Mouse (Mus musculus): Measurements from ENCODE around the gene Gm9964. TPM values are rescaled to one million over a fixed set of nuclear protein-coding genes. Genes with fewer than 3 reads are reported as not detected.

The Gm9964 gene
- total RNA-seq, 1 experiment: not detected

DNA sequence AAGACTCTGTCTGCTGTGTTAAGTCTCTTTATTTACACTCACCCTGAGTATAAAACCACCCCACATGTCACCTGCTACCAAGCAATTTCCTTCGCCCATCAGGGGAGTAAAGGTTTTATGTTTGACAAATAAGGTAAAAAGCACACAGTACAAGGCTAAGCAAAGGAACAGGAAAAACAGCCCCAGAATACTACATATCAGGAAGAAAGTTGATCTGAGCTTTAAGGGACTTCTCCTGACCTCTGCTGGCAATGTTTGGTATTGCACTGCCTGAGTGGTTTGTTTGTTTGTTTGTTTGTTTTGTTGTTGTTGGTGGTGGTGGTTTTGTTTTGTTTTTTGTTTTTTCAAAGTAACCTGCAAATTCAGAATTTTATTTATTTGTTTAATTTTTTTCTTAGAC, 539 bp downstream of the Gm9964 start:
- H3K36me3 ChIP-seq (ENCODE audit: control insufficient read depth, insufficient read depth, low read length, poor library complexity, severe bottlenecking): no peaks in the 10 kb centered on the region
- H3K27ac ChIP-seq (ENCODE audit: insufficient read depth, low read depth, low read length, poor library complexity, severe bottlenecking): no peak overlapping the region
- peaks cover 0 to 6% of the 10 kb centered on the region in 2 experiments; a peak in 1 of 4 replicates for H3K4me1 ChIP-seq (ENCODE audit: control insufficient read depth in 2 of 2, insufficient read depth in 2 of 2, low read length in 2 of 2, poor library complexity in 1 of 2)
- H3K9me3 ChIP-seq (ENCODE audit: control insufficient read depth, insufficient read depth, low read depth, low read length): no peaks in the 10 kb centered on the region
- in situ Hi-C loops (cut with MboI; ENCODE audit: low sequenced_read_pairs in 2 of 2, unreplicated experiment in 2 of 2): loop anchor here in 1 of 2 experiments (10.0 kb wide), 1 partner anchor 331 kb away; no protein-coding TSS in a partner anchor
- no peak overlapping the region for H3K9ac ChIP-seq (ENCODE audit: insufficient read depth, low read depth, low read length, poor library complexity, severe bottlenecking)
- TF ChIP-seq MAFK (IDR thresholded peaks at IDR 0.05; ENCODE audit: insufficient read depth, low read depth, low read length) (no peak), ZC3H11A (IDR thresholded peaks at IDR 0.05; ENCODE audit: borderline replicate concordance, low read depth, low read length) (peak; percentile 64; the same call in 1 of the 2 replicates)
- H3K4me3 ChIP-seq (ENCODE audit: insufficient read depth in 1 of 2, low read depth in 1 of 2, low read length in 2 of 2, poor library complexity in 1 of 2, severe bottlenecking in 1 of 2): no peak overlapping the region
- DNase-seq (ENCODE audit: low read depth, low spot score): peak; percentile 51

GRCm38 (mm10) chr11:79293971-79294370, 2.7 kb downstream of the Gm9964 start:
- Histone ChIP-seq H3K4me1 (ENCODE audit: control insufficient read depth in 2 of 2, insufficient read depth in 2 of 2, low read length in 2 of 2, poor library complexity in 1 of 2) (peaks cover 0 to 8% of the 10 kb centered on the region in 2 experiments; a peak in 1 of 4 replicates), H3K36me3 (ENCODE audit: control insufficient read depth, insufficient read depth, low read length, poor library complexity, severe bottlenecking) (no peaks in the 10 kb centered on the region), H3K27ac (ENCODE audit: insufficient read depth, low read depth, low read length, poor library complexity, severe bottlenecking) (no peak overlapping the region), H3K4me3 (ENCODE audit: insufficient read depth in 1 of 2, low read depth in 1 of 2, low read length in 2 of 2, poor library complexity in 1 of 2, severe bottlenecking in 1 of 2) (no peak overlapping the region), H3K9ac (ENCODE audit: insufficient read depth, low read depth, low read length, poor library complexity, severe bottlenecking) (no peak overlapping the region), H3K9me3 (ENCODE audit: control insufficient read depth, insufficient read depth, low read depth, low read length) (no peaks in the 10 kb centered on the region)
- no peak for TF ChIP-seq CHD2 (IDR thresholded peaks at IDR 0.05; ENCODE audit: low read depth, low read length)
- no peak for TF ChIP-seq ZNF384 (IDR thresholded peaks at IDR 0.05; ENCODE audit: low read depth, low read length)
- TF ChIP-seq MAFK (IDR thresholded peaks at IDR 0.05; ENCODE audit: insufficient read depth, low read depth, low read length): no peak
- TF ChIP-seq HCFC1 (IDR thresholded peaks at IDR 0.05; ENCODE audit: borderline replicate concordance, insufficient read depth, low read length): no peak
- TF ChIP-seq ZC3H11A (IDR thresholded peaks at IDR 0.05; ENCODE audit: borderline replicate concordance, low read depth, low read length): no peak
- no peak for DNase-seq (ENCODE audit: low read depth, low spot score)
- in situ Hi-C loops (cut with MboI; ENCODE audit: low sequenced_read_pairs in 2 of 2, unreplicated experiment in 2 of 2): loop anchor here in 1 of 2 experiments (10.0 kb wide), 1 partner anchor 329 kb away; no protein-coding TSS in a partner anchor

DNA sequence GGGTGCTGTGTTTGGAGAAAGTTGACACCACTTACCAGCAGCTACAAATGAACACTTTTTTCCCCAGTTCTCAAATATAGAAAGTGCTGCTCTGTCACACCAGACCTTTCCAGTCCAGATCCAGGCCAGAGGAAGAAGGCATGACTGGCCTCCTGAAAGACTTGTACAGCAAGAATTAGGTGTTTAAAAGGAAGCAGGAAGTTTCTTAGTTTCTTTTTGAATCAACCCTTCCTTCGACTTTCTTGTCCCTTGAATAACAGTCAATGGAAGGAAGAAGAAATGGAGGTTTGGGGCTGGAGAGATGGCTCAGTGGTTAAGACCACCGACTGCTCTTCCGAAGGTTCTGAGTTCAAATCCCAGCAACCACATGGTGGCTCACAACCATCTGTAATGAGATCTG, 3.7 kb downstream of the Gm9964 start:
- Histone ChIP-seq H3K4me3 (ENCODE audit: insufficient read depth in 1 of 2, low read depth in 1 of 2, low read length in 2 of 2, poor library complexity in 1 of 2, severe bottlenecking in 1 of 2) (no peak overlapping the region), H3K27ac (ENCODE audit: insufficient read depth, low read depth, low read length, poor library complexity, severe bottlenecking) (no peak overlapping the region), H3K36me3 (ENCODE audit: control insufficient read depth, insufficient read depth, low read length, poor library complexity, severe bottlenecking) (no peaks in the 10 kb centered on the region), H3K4me1 (ENCODE audit: control insufficient read depth in 2 of 2, insufficient read depth in 2 of 2, low read length in 2 of 2, poor library complexity in 1 of 2) (peaks cover 0 to 8% of the 10 kb centered on the region in 2 experiments; a peak in 1 of 4 replicates), H3K9me3 (ENCODE audit: control insufficient read depth, insufficient read depth, low read depth, low read length) (no peaks in the 10 kb centered on the region), H3K9ac (ENCODE audit: insufficient read depth, low read depth, low read length, poor library complexity, severe bottlenecking) (no peak overlapping the region)
- no peak for DNase-seq (ENCODE audit: low read depth, low spot score)
- in situ Hi-C loops (cut with MboI; ENCODE audit: low sequenced_read_pairs in 2 of 2, unreplicated experiment in 2 of 2): loop anchor here in 1 of 2 experiments (10.0 kb wide), 1 partner anchor 328 kb away; no protein-coding TSS in a partner anchor
- no peak for TF ChIP-seq MAFK (IDR thresholded peaks at IDR 0.05; ENCODE audit: insufficient read depth, low read depth, low read length)
- TF ChIP-seq ZNF384 (IDR thresholded peaks at IDR 0.05; ENCODE audit: low read depth, low read length): no peak
- no peak for TF ChIP-seq HCFC1 (IDR thresholded peaks at IDR 0.05; ENCODE audit: borderline replicate concordance, insufficient read depth, low read length)
- TF ChIP-seq ZC3H11A (IDR thresholded peaks at IDR 0.05; ENCODE audit: borderline replicate concordance, low read depth, low read length): no peak
- TF ChIP-seq CHD2 (IDR thresholded peaks at IDR 0.05; ENCODE audit: low read depth, low read length): no peak

DNA sequence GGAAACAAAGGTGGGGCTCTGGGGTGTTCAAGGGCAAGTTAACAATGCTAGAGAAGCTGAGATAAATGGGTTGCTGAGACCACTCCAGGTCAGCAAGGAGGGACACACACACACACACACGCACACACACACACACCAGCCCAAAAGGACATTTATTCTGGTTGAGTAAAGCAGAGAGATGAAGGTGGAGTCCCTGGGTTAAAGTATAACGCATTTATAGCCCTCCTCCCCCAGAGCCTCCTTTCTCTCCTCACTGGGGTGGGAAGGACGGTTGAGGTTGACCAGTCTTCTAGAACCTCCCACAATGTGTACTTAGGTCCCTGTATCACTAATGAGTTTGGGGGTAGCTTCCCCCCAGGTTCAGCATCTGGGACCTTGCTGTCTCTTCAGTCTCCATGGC, 4.6 kb downstream of the Gm9964 start:
- Histone ChIP-seq H3K9me3 (ENCODE audit: control insufficient read depth, insufficient read depth, low read depth, low read length) (no peaks in the 10 kb centered on the region), H3K9ac (ENCODE audit: insufficient read depth, low read depth, low read length, poor library complexity, severe bottlenecking) (no peak overlapping the region), H3K4me3 (ENCODE audit: insufficient read depth in 1 of 2, low read depth in 1 of 2, low read length in 2 of 2, poor library complexity in 1 of 2, severe bottlenecking in 1 of 2) (no peak overlapping the region), H3K4me1 (ENCODE audit: control insufficient read depth in 2 of 2, insufficient read depth in 2 of 2, low read length in 2 of 2, poor library complexity in 1 of 2) (peaks cover 0 to 11% of the 10 kb centered on the region in 2 experiments; a peak in 2 of 4 replicates), H3K36me3 (ENCODE audit: control insufficient read depth, insufficient read depth, low read length, poor library complexity, severe bottlenecking) (no peaks in the 10 kb centered on the region), H3K27ac (ENCODE audit: insufficient read depth, low read depth, low read length, poor library complexity, severe bottlenecking) (no peak overlapping the region)
- TF ChIP-seq ZNF384 (IDR thresholded peaks at IDR 0.05; ENCODE audit: low read depth, low read length): no peak
- no peak for TF ChIP-seq HCFC1 (IDR thresholded peaks at IDR 0.05; ENCODE audit: borderline replicate concordance, insufficient read depth, low read length)
- TF ChIP-seq ZC3H11A (IDR thresholded peaks at IDR 0.05; ENCODE audit: borderline replicate concordance, low read depth, low read length): no peak
- no peak for TF ChIP-seq MAFK (IDR thresholded peaks at IDR 0.05; ENCODE audit: insufficient read depth, low read depth, low read length)
- TF ChIP-seq CHD2 (IDR thresholded peaks at IDR 0.05; ENCODE audit: low read depth, low read length): no peak
- no peak for DNase-seq (ENCODE audit: low read depth, low spot score)
- in situ Hi-C loops (cut with MboI; ENCODE audit: low sequenced_read_pairs in 2 of 2, unreplicated experiment in 2 of 2): loop anchor here in 1 of 2 experiments (10.0 kb wide), 1 partner anchor 327 kb away; no protein-coding TSS in a partner anchor
